Mouse (Mus musculus) embryo, embryonic 10 days (tissue): Measurements from ENCODE around the gene 4932414N04Rik.
"Not testable (repeated sequence)": the region's sequence is repeated elsewhere in the genome, so short reads cannot be mapped to it uniquely, and the experiment has no call there.

Source experiments
- DNase-seq: peaks from one replicate; pipeline ENCODE4 v3.0.0-alpha.2; 2015; ENCODE audit warnings: low spot score

The 4932414N04Rik gene

GRCm38 (mm10) chr2:68656186-68656585, at the start of gene 4932414N04Rik:
Gene 4932414N04Rik (plus strand): TSS chr2:68656486.
- DNase-seq: not testable (repeated sequence)

- DNase-seq: no peak
These were observed 75.9 kb downstream of the 4932414N04Rik start for GRCm38 (mm10) chr2:68732216-68732615.

GRCm38 (mm10) chr2:68739772-68740739, 83.8 kb downstream of the 4932414N04Rik start:
- DNase-seq: no peak

GRCm38 (mm10) chr2:68744599-68744998, 88.3 kb downstream of the 4932414N04Rik start:
- peak; percentile 54 for DNase-seq

- DNase-seq: no peak
These were observed 99.9 kb downstream of the 4932414N04Rik start for GRCm38 (mm10) chr2:68756179-68756578.

GRCm38 (mm10) chr2:68756793-68757192, 100.5 kb downstream of the 4932414N04Rik start:
- peak; percentile 74 for DNase-seq

- no peak for DNase-seq
These were observed 109.1 kb downstream of the 4932414N04Rik start for GRCm38 (mm10) chr2:68765371-68765770.

GRCm38 (mm10) chr2:68767186-68767890, 111.1 kb downstream of the 4932414N04Rik start:
- DNase-seq: no peak

- DNase-seq: peak; percentile 33
These were observed 126.2 kb downstream of the 4932414N04Rik start for GRCm38 (mm10) chr2:68782268-68783132.

GRCm38 (mm10) chr2:68783664-68784063, 127.4 kb downstream of the 4932414N04Rik start:
- not testable (repeated sequence) for DNase-seq

- peak; percentile 86 for DNase-seq
These were observed 128.6 kb downstream of the 4932414N04Rik start for GRCm38 (mm10) chr2:68784710-68785427.

GRCm38 (mm10) chr2:68787161-68787675, 130.9 kb downstream of the 4932414N04Rik start:
- DNase-seq: no peak

GRCm38 (mm10) chr2:68792296-68792695, 136.0 kb downstream of the 4932414N04Rik start:
- DNase-seq: no peak

- DNase-seq: no peak
These were observed 137.2 kb downstream of the 4932414N04Rik start for GRCm38 (mm10) chr2:68793472-68793871.

GRCm38 (mm10) chr2:68794181-68794580, 137.9 kb downstream of the 4932414N04Rik start:
- DNase-seq: no peak

GRCm38 (mm10) chr2:68794616-68795015, 138.3 kb downstream of the 4932414N04Rik start:
- DNase-seq: no peak

GRCm38 (mm10) chr2:68796011-68796775, 139.9 kb downstream of the 4932414N04Rik start:
- DNase-seq: no peak

GRCm38 (mm10) chr2:68797106-68797505, 140.8 kb downstream of the 4932414N04Rik start:
- DNase-seq: no peak
